Comparison of ENCODE assay signal across 17 mouse cellular contexts in the genomic region with DNA sequence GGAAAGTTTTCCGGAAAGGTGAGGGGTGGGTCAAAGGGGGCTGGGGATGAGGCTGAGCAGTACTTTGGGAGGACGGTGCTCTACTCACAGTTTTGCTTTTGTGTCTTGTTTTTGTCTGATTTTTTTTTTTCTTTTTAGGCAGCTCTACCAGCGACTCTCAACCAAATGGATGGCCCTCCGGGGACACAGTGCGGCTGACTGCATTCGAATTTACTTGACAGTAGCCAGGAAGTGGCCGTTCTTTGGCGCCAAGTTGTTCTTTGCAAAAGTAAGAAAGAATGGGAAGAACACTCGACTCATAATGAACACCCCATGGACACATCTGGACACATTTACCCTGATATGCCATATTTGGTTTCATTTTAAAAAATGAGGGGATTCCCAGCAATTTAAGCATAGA. TPM values are rescaled to one million over a fixed set of nuclear protein-coding genes. Genes with fewer than 3 reads are reported as not detected.
DNase-seq lines count a peak whose midpoint lies in the region; ATAC-seq lines count a peak whose summit lies in the region.
"Had no signal": no experiment of that assay in that cellular context is flagged by ENCODE, and none has a peak within 500 bp of the region (broad histone marks: within the 10 kb centered on the region; RNA-seq: fewer than 3 reads in every experiment).

No protein-coding gene starts in this region.

- H3K9me3 ChIP-seq in heart, embryonic 11.5 days (replicated peaks; ENCODE audit: control insufficient read depth, low read length): no peaks in the 10 kb centered on the region
- H3K9me3 ChIP-seq: hindbrain, embryonic 13.5 days; neural tube, embryonic 15.5 days had no signal

- H3K27ac ChIP-seq in heart, embryonic 11.5 days (ENCODE audit: low read depth, low read length): no peak overlapping the region
- H3K27ac ChIP-seq: heart, embryonic 13.5 days; hindbrain, embryonic 13.5 days; layer of hippocampus, adult 2 months; neural tube, embryonic 15.5 days had no signal

- no peaks in the 10 kb centered on the region for H3K36me3 ChIP-seq in heart, embryonic 11.5 days (ENCODE audit: control insufficient read depth, insufficient read depth, low read length)

- no peak for ATAC-seq in heart, embryonic 11.5 days (replicated peaks; ENCODE audit: insufficient number of reproducible peaks, low FRiP score, low TSS enrichment)
- no peak for ATAC-seq in erythroblast, adult 5-6 weeks (replicated peaks; ENCODE audit: low FRiP score, poor library complexity, severe bottlenecking)
- ATAC-seq: forebrain, postnatal 0 days had no signal

- no peak overlapping the region for H3K4me2 ChIP-seq in heart, embryonic 11.5 days
- H3K4me2 ChIP-seq: heart, embryonic 13.5 days; hindbrain, embryonic 13.5 days; liver, embryonic 11.5 days; neural tube, embryonic 15.5 days had no signal

- 86% methylated on average over 9 of the region's 9 CpGs for WGBS in heart, embryonic 11.5 days (ENCODE audit: insufficient replicate concordance)

- DNase-seq in heart, adult 11 months: peak; percentile 96
- DNase-seq in kidney, postnatal 10 days: peak; percentile 75
- no peak for DNase-seq in kidney, adult 18-20 months
- peak; percentile 69 for DNase-seq in gastrocnemius, postnatal 25 days
- peak; percentile 49 for DNase-seq in testis, postnatal 10 days (ENCODE audit: low spot score)
- no peak for DNase-seq in layer of hippocampus, adult 8-10 months (ENCODE audit: low spot score in 2 of 2)
- DNase-seq: cerebellum, postnatal 36 days; forebrain, postnatal 0 days; right cerebral cortex, adult 18-20 months; thymus, adult 18-20 months had no signal

- H3K27me3 ChIP-seq in heart, embryonic 11.5 days (ENCODE audit: control insufficient read depth, insufficient read depth, low read length): no peaks in the 10 kb centered on the region
- H3K27me3 ChIP-seq: heart, embryonic 13.5 days; hindbrain, embryonic 13.5 days; neural tube, embryonic 15.5 days had no signal

- no peaks in the 10 kb centered on the region for H3K4me1 ChIP-seq in heart, embryonic 11.5 days (ENCODE audit: control insufficient read depth, insufficient read depth, low read length)
- H3K4me1 ChIP-seq: heart, embryonic 13.5 days; hindbrain, embryonic 13.5 days had no signal

- H3K9ac ChIP-seq in heart, embryonic 11.5 days (ENCODE audit: low read depth, low read length): no peak overlapping the region
- H3K9ac ChIP-seq: forebrain, postnatal 0 days; heart, embryonic 13.5 days; hindbrain, embryonic 13.5 days; neural tube, embryonic 15.5 days had no signal

- no peak overlapping the region for H3K4me3 ChIP-seq in heart, embryonic 11.5 days (ENCODE audit: low read depth, low read length)
- H3K4me3 ChIP-seq: heart, embryonic 13.5 days; hindbrain, embryonic 13.5 days; layer of hippocampus, adult 2 months; neural tube, embryonic 15.5 days had no signal

RNA-seq across cellular contexts. Expression of a gene that starts 14.8 kb away (rescaled TPM):
- 11.9 and 12.8 TPM in 2 replicates for polyA plus RNA-seq in heart, embryonic 11.5 days (2014; fragmentation: Nextera tagmentation; extraction: Ambion mirVana)
- total RNA-seq in gastrocnemius, postnatal 25 days (2021): 1 to 10 TPM; 3.1 to 3.6 TPM
- 1.5 TPM in 1 of 2 replicates, not detected in the other for total RNA-seq in erythroblast, adult 5-6 weeks (2015; ENCODE audit: low replicate concordance)
- 2.1 and 3.1 TPM in 2 replicates for total RNA-seq in erythroblast, adult 5-6 weeks (2017; ENCODE audit: low replicate concordance)
- 10 to 100 TPM; 21.0 to 27.2 (median 23.5) TPM for total RNA-seq in layer of hippocampus, adult 8-10 months (2022)

Comparison
In these comparisons a context has a peak if more than half of its experiments do, and no peak if none do; other contexts are left out.
1. DNase-seq: peak in heart, adult 11 months (single experiment), kidney, postnatal 10 days (single experiment), gastrocnemius, postnatal 25 days (single experiment) and testis, postnatal 10 days (single experiment); none in kidney, adult 18-20 months (single experiment) and layer of hippocampus, adult 8-10 months (0 of 2).
2. RNA of a gene that starts 14.8 kb away (total RNA-seq): 21.0 to 27.2 TPM in layer of hippocampus, adult 8-10 months; 3.1 to 3.6 TPM in gastrocnemius, postnatal 25 days and 1.5 to 3.1 TPM in erythroblast, adult 5-6 weeks; every median in the first group is over 4 times any median in the second.